Mouse (Mus musculus) embryonic fibroblast, embryonic 13.5 days (primary cell): ENCODE results near the gene Nol4l. TPM values are rescaled to one million over a fixed set of nuclear protein-coding genes. Genes with fewer than 3 reads are reported as not detected.

Experiments used
- H3K27ac ChIP-seq: 2 replicates; pipeline ENCODE4 v1.5.1; 2012; ENCODE audit warnings: low read length, control low read depth, inconsistent platforms; ENCODE audit not compliant: insufficient read depth
- H3K4me1 ChIP-seq: 2 replicates; pipeline ENCODE4 v1.6.1; 2011; ENCODE audit warnings: low read length; ENCODE audit not compliant: control insufficient read depth, insufficient read depth
- H3K4me3 ChIP-seq: 2 replicates; pipeline ENCODE4 v1.5.1; 2011; ENCODE audit warnings: mild to moderate bottlenecking, control low read depth, low read length; ENCODE audit not compliant: insufficient read depth
- CTCF ChIP-seq: IDR thresholded peaks from 2 replicates; pipeline ENCODE4 v1.5.1; 2011; ENCODE audit warnings: mild to moderate bottlenecking, control low read depth, low read length, moderate library complexity, borderline replicate concordance; ENCODE audit not compliant: insufficient read depth
- POLR2A ChIP-seq: IDR thresholded peaks from 2 replicates; pipeline ENCODE4 v1.6.1; 2011; ENCODE audit warnings: low read depth, mild to moderate bottlenecking, control low read depth, low read length, moderate library complexity
- polyA plus RNA-seq: library from polyadenylated mRNA; stranded (reverse); fragments of >200 nt; gene quantifications from 2 replicates; pipeline ENCODE4 v1.2.4, GENCODE M21; 2011; ENCODE audit warnings: low read depth; ENCODE audit not compliant: missing spikeins, insufficient read length

Gene Nol4l
- polyA plus RNA-seq, 1 experiment: 4.2 TPM

GRCm38 (mm10) chr2:153490116-153490515 is 39.7 kb downstream of the Nol4l start:
- H3K4me1 ChIP-seq: no peaks in the 10 kb centered on the region
- H3K27ac ChIP-seq: no peak overlapping the region
- H3K4me3 ChIP-seq: no peak overlapping the region
- TF ChIP-seq POLR2A: no peak
- no peak for TF ChIP-seq CTCF

- Histone ChIP-seq H3K4me3 (no peak overlapping the region), H3K4me1 (no peaks in the 10 kb centered on the region), H3K27ac (no peak overlapping the region)
- TF ChIP-seq CTCF (no peak), POLR2A (no peak)
These were observed 45.7 kb downstream of the Nol4l start for GRCm38 (mm10) chr2:153484071-153484470.

GRCm38 (mm10) chr2:153483118-153483983 is 46.4 kb downstream of the Nol4l start:
- TF ChIP-seq CTCF (no peak), POLR2A (no peak)
- no peaks in the 10 kb centered on the region for H3K4me1 ChIP-seq
- no peak overlapping the region for H3K27ac ChIP-seq
- H3K4me3 ChIP-seq: no peak overlapping the region

- no peak overlapping the region for H3K4me3 ChIP-seq
- TF ChIP-seq POLR2A (no peak), CTCF (no peak)
- no peaks in the 10 kb centered on the region for H3K4me1 ChIP-seq
- no peak overlapping the region for H3K27ac ChIP-seq
These were observed 48.0 kb downstream of the Nol4l start for GRCm38 (mm10) chr2:153481861-153482120.

GRCm38 (mm10) chr2:153481108-153481860 is 48.5 kb downstream of the Nol4l start:
- H3K4me1 ChIP-seq: no peaks in the 10 kb centered on the region
- TF ChIP-seq CTCF: no peak
- TF ChIP-seq POLR2A: no peak
- no peak overlapping the region for H3K4me3 ChIP-seq
- no peak overlapping the region for H3K27ac ChIP-seq

- no peak overlapping the region for H3K27ac ChIP-seq
- no peaks in the 10 kb centered on the region for H3K4me1 ChIP-seq
These were observed 50.3 kb downstream of the Nol4l start for GRCm38 (mm10) chr2:153479486-153479885.

GRCm38 (mm10) chr2:153478583-153478982 is 51.2 kb downstream of the Nol4l start:
- Histone ChIP-seq H3K27ac (no peak overlapping the region), H3K4me3 (no peak overlapping the region), H3K4me1 (no peaks in the 10 kb centered on the region)
- peak; percentile 80 for TF ChIP-seq CTCF
- TF ChIP-seq POLR2A: no peak

More at GRCm38 (mm10) chr2:153479486-153479885, 50.3 kb downstream of the Nol4l start:
- TF ChIP-seq CTCF (no peak), POLR2A (no peak)
- H3K4me3 ChIP-seq: no peak overlapping the region

GRCm38 (mm10) chr2:153475114-153476112 is 54.4 kb downstream of the Nol4l start:
- no peaks in the 10 kb centered on the region for H3K4me1 ChIP-seq
- no peak overlapping the region for H3K4me3 ChIP-seq
- TF ChIP-seq CTCF: no peak
- no peak for TF ChIP-seq POLR2A
- no peak overlapping the region for H3K27ac ChIP-seq

- H3K27ac ChIP-seq: no peak overlapping the region
- no peaks in the 10 kb centered on the region for H3K4me1 ChIP-seq
- no peak overlapping the region for H3K4me3 ChIP-seq
- no peak for TF ChIP-seq POLR2A
- no peak for TF ChIP-seq CTCF
These were observed 58.8 kb downstream of the Nol4l start for GRCm38 (mm10) chr2:153470983-153471382.
